Mouse (Mus musculus) yolk sac, embryonic 10.5 days (tissue): ENCODE measurements at regions not wholly inside any gene's neighbourhood (a gene's known extent, or its start where the extent isn't known, plus 50 kb on each side); places are given as distances from the start of the nearest gene placed in this dataset.
A peak's percentile ranks its signal among the peaks of the same experiment; 100 is the strongest.

ENCODE experiments used
- DNase-seq: peaks from one replicate; pipeline ENCODE4 v3.0.0-alpha.2; 2017; ENCODE audit warnings: low spot score

DNA sequence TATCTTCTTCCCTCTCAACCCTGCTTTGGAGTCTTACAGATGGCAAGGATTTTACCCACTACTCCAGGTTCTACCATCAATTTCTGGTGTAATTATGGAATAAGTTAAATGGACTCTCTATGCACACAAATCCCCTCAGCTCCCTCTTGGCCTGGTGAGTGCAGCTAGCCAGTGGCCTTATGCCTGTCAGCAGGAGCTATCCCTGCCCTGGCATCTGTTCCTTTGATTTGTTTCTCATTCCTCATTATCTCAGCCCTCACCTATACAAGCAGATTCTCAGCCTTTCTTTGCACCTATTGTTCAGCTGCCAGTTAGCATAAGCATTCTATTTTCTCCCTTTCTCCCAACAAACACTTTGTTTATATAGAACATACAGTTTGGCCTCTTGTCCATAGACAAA, 150.3 kb downstream of the Rnf152 start:
- no peak for DNase-seq

DNA sequence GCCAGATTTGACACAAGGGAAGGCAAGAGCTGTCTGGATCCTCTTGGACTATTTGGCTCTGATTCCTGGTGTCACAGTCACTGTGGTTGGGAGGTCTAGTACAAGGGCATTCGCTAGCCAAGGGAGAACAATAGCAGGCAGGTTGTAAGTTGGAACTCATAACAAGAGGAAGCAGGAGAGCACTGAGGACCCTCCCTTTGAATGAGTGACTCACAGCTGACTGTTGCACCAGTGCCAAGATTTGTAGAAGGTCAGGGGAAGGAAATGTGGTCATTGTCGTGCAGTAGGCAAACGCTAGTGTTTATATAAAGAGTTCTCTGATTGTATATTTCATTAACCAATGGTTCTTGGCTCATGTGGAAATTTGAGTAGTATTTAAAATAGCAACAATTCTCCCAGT, 157.2 kb downstream of the Rnf152 start:
- no peak for DNase-seq

DNA sequence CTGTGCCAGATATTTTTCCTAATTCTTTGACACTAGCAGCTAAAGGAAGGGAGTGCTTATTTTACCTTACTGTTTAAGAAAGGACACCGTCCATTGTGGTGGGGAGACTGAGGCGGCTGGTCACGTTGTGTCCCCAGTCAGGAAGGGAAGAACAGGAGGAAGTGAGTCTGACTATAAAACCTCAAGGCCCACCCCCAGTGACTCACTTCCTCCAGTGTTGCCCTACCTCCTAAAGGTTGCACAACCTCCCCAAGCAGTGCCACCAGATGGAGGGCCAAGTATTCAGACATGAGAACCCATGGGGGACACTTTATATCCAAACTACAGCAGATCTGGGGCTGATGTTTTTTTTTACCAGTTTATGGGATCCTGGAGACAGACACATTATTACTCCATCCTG, 165.4 kb downstream of the Rnf152 start:
- no peak for DNase-seq

DNA sequence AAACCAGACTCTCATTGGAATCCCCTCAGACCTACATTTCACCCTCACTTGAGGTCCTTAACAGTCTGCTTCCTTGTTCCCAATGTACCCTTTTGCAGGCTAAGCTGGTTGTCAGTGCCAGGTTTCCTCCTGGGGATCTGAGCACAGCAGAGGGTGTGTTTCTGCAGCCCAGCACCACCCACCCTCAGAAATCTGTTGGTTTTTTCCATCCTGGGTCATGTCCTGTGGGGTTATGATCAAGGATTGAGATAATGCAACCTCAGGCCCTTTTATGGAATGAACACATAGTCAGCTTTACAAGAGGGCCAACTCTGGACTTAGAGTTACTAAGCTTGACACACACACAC, 167.6 kb downstream of the Rnf152 start:
- DNase-seq, result no peak

DNA sequence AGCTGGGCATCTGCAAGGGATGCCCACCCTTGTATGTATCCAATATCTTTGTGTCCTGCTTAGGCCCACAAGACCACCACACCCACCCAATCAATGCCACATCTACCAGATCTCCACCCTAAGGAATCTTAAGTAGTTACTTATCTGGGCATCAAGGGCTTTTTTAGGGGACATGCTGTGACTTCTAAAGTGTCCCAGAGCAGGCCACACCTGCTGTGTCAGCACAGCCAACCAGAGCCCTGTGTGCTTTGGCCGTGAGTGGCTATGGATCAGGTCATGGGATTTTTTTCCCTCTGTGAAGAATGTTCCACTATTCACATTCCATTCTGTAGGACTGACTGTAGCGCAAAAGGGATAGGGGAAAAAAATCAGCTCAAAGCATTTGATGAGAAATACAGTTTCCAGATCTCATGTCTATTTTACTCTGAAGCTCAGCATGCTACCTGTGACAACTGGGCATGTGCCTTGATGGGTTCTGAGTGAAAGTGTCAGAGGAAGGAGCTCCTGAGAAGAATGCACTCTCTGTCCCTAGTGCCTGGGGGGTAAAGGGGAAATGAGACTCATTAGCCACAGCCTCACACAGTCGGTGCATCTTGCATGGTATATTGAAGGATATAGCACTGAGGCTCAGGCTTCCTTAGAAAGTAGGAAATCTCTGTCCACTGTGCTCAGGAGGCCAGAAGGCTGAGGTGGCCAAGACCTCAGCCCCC, 168.1 kb downstream of the Rnf152 start:
- DNase-seq, result no peak

DNA sequence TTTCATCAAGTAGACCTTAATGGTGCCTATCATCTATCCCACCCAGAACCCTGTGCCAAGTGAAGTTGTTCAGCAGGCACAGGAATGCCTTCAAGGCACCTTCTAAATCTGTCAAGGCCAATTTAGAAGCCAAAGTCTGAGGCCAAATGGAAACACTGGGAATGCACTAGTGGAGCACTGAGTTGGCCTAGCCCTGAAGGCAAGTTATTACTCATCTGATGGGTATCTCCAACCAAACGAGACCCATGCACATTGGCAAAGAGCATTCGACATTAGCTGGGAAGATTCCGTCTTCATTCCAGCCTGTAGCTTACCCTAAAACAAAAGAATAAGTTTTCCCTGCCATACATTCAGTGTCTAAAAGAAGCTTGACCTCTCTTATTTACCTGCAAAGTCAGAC, 172.0 kb downstream of the Rnf152 start:
- no peak for DNase-seq

DNA sequence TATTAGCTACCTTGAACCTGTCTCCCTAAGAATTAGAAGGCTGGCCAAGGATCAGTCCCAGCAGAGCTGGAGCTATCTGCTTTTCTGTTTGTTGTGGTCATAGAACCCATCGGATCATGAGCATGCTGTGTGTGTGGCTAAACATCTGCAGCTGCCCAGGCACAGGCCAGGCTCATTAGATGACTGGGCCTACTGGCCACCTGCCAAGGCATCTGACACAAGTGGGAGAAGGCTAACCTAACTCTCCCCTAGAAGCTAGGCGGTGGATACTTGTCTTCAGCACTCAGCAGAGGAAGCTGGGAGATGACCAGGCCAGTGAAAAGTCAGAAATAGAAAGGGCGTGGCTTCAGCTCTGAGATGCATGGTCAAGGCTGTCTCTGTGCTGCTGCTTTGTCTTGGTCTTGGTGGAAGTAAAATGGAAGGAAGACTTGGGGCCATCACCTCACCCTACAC, 177.1 kb downstream of the Rnf152 start:
- peak; percentile 69 for DNase-seq

DNA sequence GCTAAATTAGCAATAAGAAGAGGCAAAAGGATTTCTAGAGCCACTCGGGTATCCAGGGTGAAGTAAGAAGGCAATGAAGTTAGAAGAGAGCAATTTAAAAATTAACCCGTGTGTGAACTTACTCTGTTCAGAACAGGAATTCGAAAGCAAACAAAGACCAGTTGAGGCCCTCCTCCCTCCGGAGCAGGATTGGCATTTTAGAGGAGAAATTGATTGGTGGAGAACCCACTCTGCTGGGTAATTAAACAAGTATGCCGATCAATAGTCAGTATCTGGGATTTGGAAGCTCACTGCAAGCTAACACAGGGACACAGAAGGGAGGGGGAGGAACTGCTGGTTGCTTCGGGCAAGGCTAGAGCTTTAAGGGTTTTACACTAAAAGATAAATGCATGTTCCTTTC, 177.7 kb downstream of the Rnf152 start:
- DNase-seq, result peak; percentile 61

DNA sequence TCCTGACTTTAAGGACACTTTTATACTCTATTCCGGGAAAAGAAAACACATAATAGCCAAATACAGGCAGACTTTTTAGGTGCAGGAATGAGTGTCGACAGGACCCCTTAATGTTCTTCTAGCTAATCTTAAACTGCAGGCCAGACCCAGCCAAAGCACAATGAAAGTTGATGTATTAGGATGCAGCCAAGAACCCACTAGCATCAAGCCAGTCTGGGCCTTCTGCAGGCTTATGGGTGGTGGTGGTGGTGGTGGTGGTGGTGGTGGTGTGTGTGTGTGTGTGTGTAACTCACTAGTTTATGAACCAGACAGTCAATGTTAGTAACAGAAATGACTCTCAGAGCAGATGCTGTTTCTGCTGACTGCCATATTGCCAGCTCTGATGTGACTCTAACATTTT, 178.6 kb downstream of the Rnf152 start:
- no peak for DNase-seq

DNA sequence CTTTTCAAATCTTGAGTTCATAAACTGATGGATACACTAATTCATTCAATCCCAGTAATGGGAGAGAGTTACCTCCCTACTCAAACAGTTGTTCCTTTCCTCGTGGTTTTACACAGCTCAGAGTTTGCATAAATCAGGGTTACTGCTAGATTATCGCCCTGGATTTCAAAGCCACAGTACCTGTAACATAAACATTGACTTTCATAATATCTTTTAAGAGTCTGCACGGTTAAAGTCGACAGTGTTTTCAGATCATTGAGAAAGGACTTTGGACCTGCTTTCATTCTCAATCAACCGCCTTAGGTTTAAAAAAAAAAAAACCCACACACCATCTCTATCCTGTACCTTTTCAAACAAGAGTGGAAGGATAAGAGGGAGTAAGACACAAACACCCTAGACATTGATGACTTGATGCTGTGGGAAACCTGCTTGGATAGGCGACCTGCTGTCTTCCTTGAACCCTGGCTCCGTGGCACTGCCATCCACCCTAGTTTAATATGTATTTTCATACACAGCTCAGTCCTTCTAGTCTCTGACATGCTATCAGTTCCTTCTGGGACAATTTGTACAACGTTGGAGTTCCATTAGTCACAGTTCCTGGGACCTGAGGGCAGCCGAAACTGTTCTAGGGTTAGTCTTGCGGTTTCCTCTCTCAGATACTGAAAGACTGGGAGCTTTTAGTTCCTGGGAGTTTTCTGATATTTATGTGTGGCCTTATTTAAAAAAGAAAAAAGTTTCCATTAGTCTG, 179.3 kb downstream of the Rnf152 start:
- DNase-seq, result no peak

DNA sequence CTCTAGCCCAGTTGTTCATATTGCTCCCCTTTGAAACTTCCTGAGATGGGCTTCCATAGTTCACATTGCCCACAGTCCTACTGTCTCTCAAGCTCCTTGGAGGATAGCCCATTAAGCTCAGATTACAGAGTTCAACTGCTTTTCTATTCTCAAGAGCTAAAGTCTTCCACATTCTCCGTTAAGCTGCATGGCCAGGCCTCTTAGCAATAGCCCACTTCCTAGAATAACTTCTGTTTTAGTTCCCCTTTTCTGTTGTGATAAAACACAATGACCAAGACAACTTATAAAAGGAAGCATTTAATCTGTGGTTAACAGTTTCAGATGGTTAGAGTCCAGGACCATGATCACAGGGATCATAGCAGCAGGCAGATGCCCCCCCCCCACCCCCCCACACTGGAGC, 185.5 kb downstream of the Rnf152 start:
- DNase-seq, result no peak

DNA sequence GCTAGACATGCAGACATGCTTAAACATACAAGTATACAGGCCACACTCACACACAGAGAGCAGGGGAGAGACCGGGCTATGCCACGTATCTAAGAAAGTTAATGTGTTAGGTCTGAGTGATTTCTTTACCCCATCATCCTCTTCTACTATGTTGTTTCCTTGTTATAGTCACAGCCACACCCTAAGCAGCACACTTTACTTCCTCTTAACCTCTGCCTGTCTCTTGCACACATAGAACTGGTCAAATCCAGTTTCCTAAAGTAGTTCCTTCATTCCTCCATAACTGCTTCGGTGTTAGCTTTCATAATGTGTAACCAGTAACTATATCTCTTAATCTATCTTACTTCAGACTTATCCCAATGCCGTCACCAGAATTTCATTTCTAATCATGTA, 186.4 kb downstream of the Rnf152 start:
- no peak for DNase-seq

DNA sequence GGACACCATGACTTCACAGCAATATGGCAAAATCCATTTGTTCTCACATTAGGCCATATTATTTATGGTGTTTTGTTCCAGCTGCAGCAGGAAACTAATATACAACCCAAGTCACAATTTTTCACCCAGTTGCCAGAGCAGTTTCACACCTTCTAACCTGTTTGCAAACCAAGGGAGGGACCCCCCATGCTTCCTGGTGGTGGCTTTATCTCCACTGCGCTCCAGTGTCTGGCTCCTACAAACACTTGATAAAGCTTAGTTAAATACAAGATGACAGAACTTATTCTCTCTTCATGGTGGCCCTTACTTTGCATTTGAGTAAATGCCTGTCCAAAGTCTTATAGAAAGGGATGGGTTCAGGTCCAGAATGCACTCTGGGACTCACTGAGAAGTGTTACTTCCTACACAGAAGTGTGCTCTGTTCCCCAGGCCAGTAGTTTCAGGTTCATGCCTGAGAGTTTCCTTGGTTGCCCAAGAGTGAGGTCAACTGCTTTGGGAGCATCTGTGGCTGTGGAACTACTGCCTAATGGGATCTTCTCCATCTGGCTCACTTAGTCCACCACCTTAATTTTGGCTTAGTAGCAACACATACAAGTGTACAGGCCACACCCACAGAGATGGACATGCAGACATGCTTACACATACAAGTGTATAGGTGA, 186.9 kb downstream of the Rnf152 start:
- DNase-seq, result no peak

DNA sequence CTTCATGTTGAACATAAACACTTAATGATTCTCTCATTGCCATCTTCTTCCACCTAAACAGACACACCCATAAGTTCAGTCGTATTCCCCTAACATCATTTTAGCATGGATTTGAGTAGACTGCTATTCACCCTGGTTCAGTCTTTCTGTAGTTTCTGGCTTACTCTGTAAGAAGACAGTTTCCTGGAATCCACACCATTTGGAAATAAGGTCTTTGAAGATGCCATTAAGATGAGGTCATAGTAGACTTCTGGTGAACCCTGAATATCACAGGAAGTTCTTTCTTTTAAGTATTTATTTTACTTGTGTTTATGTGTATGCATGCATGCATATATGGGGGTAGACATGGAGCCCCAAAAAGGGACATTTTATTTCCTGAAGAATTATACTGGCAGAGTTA, 187.7 kb downstream of the Rnf152 start:
- no peak for DNase-seq

DNA sequence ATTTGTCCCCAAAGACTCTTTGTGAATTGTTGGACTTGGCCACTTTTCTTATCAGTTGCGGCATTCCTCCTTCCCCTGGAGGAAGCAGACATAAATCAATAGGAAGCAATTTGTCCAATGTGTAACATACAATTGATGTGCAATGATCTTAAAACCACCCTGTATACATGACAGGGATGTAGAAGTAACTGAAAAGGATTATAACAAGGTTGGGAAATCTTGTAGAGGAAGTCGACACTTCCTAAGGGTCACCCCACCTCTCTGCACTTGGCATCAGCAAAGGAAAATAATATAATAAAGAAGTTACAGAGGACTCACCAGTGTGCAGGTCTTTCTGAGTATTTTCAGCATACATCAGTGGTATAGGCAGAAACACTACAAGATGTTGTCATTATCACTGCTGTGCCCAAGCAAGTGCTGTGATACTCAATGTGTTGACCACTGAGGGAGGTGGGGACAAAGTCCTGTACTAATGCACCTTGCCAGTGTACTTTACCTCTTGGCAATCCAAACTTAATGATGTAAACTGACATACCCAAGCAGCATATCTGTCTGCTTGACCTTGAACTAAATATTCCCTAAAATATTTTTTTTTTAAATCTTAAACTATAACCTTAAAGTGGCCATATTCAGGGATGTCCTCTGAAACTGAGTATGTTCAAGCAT, 198.9 kb downstream of the Rnf152 start:
- no peak for DNase-seq

DNA sequence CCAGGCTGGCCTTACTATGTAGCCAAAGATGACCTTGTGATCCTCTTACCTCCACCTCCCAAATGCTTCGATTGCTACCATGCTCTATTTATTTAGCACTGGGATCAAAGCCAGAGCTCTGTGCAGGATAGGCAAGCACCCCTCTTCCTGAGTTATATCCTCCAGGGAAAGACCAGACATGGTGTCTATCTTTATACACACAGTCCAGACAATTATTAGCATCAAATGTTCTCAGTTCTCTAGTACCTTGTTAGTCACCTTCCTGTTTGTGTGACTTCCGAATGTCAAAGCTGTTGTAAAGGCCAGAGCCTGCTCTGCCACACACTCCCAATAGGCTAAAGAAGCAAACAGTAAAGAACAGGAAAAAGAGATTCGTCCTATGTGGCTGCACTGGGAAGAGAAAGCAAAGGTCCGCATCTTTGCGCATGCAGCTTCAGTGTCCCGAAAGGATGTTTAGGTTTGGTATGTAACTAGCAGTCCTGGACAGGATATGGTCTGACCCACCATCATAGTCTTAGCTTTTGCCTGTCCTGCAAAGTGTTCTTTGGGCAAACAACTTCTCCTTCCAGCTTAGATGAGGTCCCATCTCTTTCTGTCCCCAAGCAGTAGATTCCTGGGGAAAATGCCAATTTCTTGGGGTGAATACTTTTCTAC, 204.2 kb downstream of the Rnf152 start:
- DNase-seq, result no peak

DNA sequence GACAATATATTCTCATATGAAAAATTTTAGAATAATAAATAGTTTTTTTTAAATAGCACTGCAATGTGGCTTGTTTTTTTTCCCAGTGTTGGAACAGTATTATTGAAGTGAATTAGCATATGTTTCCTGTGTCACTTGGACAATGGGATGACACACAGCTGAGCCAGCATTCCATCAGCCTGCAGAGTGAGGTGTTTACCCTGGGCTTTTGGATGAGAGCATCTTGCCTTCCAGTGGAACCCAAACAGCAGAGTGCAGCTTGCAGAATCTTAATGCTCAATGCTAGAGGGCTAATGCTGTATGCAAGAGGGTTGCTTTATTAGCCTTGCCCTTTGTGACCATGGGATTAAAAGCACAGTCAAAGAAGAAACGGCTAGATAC, 205.1 kb downstream of the Rnf152 start:
- DNase-seq, result no peak

DNA sequence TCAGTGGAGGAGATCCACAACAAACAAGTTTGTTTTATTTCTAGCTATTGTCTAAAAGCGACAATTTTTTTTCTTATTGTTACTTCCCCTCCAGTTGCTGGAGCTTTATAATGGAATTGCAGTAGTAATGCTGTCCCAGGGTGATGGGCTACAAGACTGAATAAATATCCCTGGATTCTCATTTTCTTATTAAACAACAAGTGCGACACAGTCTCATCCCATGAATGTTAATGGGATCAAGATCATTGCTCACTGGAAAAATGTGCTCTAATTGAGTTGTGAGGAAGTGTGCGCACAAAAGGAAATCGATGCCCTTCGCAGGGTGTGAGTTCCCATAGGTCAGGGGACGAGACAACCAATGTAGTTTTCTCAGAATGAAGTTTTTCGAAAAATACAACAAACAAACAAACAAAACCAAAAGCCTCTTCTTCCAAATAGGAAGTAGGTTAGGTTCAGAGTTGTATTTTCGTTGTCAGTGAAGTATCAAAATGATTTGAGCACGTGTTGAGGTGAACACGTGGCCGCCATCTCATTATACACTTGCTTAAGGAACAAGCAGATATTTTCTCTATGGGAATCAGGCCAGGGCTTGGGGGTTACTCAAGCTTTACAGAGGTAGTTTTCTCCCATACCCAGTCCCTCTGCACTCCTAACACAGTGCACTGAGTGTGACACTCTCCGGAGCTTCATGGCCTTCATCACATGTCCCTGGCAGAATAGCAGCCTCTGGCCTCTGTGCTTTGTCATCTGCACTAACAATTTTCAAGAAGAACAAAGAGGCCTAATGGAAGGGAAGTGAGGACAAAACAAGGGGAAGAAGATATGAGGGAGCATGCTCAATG, 205.7 kb downstream of the Rnf152 start:
- no peak for DNase-seq

DNA sequence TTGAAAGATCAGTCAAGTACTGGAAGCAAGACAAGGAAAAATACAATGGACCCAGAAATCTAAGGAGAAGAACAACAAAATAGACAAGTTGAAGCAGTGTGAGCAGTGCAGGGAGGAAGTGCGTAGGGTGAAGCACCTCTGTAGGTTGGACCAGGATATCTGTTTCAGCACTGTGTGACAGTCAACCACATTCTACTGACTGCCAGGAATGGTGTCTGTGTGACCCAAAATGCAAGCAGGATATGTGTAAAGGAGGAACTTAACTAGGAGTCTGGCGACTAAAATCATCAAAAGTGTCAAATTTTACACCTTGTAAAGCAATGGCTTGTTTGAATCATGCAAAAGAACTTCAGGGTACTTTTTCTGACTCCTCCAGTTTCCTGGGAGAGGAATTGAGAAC, 207.7 kb downstream of the Rnf152 start:
- DNase-seq, result no peak

DNA sequence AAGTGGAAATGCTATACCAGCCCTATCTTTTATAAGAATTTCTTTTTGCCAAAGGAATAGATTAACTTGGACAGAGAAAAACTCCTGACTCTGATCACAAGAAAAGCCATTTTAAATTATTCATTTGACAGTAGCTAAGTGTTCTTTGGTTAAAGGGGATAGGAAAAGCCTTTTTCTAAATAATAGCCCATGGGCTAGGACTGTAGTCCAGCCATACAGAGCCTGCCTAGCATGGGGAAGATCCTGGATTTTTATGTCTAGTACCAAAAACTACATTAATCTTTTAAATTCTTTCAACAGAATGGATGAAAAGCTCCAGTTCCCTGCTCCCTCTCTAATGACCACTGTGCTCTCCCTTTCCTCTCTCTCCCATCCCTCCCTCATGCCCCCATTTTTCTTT, 208.5 kb downstream of the Rnf152 start:
- no peak for DNase-seq

DNA sequence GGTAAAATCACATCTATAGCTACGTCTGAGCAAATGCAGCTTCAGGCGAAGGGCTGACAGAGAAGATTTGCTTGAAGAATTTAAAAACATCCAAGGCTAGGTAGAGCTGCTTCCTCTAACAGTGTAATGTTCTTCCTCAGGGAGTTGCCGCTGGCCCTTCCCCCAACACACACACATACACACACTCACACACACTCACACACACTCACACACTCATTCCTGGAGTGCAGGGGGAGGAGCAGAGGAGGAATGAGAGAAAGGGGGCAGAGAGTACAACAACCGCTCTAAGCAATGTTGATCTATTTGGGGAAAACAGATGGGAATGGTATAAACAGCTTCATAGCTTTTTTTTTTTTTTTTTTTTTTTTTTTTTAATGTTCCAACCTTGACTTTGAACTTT, 232.6 kb downstream of the Rnf152 start:
- no peak for DNase-seq
